In the genomic region with DNA sequence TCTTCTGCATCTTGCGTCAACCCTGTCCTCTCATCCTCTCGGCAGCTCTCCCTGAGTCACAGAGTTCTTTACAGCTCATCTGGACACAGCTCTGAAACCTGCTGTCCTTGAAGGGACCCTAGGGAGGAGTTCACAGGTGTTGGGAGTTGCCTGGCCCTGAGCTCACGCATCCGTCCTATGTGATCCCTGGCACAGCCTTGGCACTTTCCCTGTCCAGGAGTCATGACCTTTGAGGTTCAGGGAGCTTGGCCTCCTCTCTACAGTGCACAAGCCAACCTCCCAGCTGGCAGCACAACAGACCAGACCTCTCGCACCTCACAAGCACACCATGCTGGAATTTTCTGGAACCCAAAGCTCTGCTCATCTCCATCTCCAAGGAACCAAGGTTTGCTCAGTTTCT, we compare ENCODE assay signal across 19 mouse cellular contexts.
"Had no signal": no experiment of that assay in that cellular context is flagged by ENCODE, and none has a peak within 500 bp of the region (broad histone marks: within the 10 kb centered on the region; RNA-seq: fewer than 3 reads in every experiment).

No protein-coding gene starts in this region.

- H3K4me3 ChIP-seq: midbrain, embryonic 10.5 days; midbrain, embryonic 12.5 days; myocyte; neural tube, embryonic 13.5 days; neural tube, embryonic 15.5 days; stomach, embryonic 15.5 days had no signal

- ATAC-seq: midbrain, embryonic 16.5 days had no signal

- H3K27me3 ChIP-seq: midbrain, embryonic 12.5 days; neural tube, embryonic 13.5 days; neural tube, embryonic 15.5 days; stomach, embryonic 15.5 days had no signal

- H3K27ac ChIP-seq: midbrain, embryonic 10.5 days; midbrain, embryonic 12.5 days; neural tube, embryonic 13.5 days; neural tube, embryonic 15.5 days; stomach, embryonic 15.5 days; stomach, postnatal 0 days had no signal

- DNase-seq: lung, embryonic 14.5 days; lung, postnatal 10 days; lung, postnatal 4 days; midbrain, embryonic 14.5 days; retina, postnatal 1 day; right cerebral cortex, adult 18-20 months; right cerebral cortex, postnatal 25 days; right cerebral cortex, postnatal 4 days; thymus, adult 2 months; thymus, postnatal 25 days; thymus, postnatal 4 days had no signal

- H3K36me3 ChIP-seq: neural tube, embryonic 15.5 days had no signal

- H3K9ac ChIP-seq: lung, embryonic 14.5 days; midbrain, embryonic 12.5 days; neural tube, embryonic 13.5 days; neural tube, embryonic 15.5 days; stomach, embryonic 15.5 days had no signal

- H3K9me3 ChIP-seq: midbrain, embryonic 10.5 days; midbrain, embryonic 12.5 days; neural tube, embryonic 13.5 days; neural tube, embryonic 15.5 days; stomach, embryonic 15.5 days had no signal

- H3K4me2 ChIP-seq: lung, embryonic 14.5 days; midbrain, embryonic 12.5 days; neural tube, embryonic 13.5 days; neural tube, embryonic 15.5 days; stomach, embryonic 15.5 days had no signal
